Mouse (Mus musculus) cortical plate, adult 2 months (tissue): ENCODE measurements around the gene Phactr1. TPM values are rescaled to one million over a fixed set of nuclear protein-coding genes. Genes with fewer than 3 reads are reported as not detected.

Experiments
- H3K27ac ChIP-seq: fragments of 200-500 bp; 2 replicates; pipeline ENCODE4 v1.5.1; 2012; ENCODE audit warnings: low read length, control low read depth, inconsistent platforms; ENCODE audit not compliant: insufficient read depth
- H3K4me1 ChIP-seq: fragments of 200-500 bp; 2 replicates; pipeline ENCODE4 v1.6.1; 2011; ENCODE audit warnings: low read length; ENCODE audit not compliant: control insufficient read depth, insufficient read depth
- H3K4me3 ChIP-seq: fragments of 200-500 bp; 2 replicates; pipeline ENCODE4 v1.5.1; 2011; ENCODE audit warnings: mild to moderate bottlenecking, low read length, control low read depth; ENCODE audit not compliant: insufficient read depth
- CTCF ChIP-seq: fragments of 200-500 bp; IDR thresholded peaks from 2 replicates; pipeline ENCODE4 v1.5.1; 2011; ENCODE audit warnings: mild to moderate bottlenecking, control low read depth, low read length; ENCODE audit not compliant: insufficient read depth; ENCODE audit errors: extremely low read depth
- POLR2A ChIP-seq: fragments of 200-500 bp; IDR thresholded peaks from 2 replicates; pipeline ENCODE4 v1.6.1; 2011; ENCODE audit warnings: mild to moderate bottlenecking, low read length, control low read depth; ENCODE audit not compliant: insufficient read depth; ENCODE audit errors: extremely low read depth
- polyA plus RNA-seq: library from polyadenylated mRNA; depleted of rRNA; stranded (reverse); fragments of >200 nt; gene quantifications from 2 replicates; pipeline ENCODE4 v1.2.3, GENCODE M21; 2012

The Phactr1 gene
- polyA plus RNA-seq, 1 experiment: 206 TPM

DNA sequence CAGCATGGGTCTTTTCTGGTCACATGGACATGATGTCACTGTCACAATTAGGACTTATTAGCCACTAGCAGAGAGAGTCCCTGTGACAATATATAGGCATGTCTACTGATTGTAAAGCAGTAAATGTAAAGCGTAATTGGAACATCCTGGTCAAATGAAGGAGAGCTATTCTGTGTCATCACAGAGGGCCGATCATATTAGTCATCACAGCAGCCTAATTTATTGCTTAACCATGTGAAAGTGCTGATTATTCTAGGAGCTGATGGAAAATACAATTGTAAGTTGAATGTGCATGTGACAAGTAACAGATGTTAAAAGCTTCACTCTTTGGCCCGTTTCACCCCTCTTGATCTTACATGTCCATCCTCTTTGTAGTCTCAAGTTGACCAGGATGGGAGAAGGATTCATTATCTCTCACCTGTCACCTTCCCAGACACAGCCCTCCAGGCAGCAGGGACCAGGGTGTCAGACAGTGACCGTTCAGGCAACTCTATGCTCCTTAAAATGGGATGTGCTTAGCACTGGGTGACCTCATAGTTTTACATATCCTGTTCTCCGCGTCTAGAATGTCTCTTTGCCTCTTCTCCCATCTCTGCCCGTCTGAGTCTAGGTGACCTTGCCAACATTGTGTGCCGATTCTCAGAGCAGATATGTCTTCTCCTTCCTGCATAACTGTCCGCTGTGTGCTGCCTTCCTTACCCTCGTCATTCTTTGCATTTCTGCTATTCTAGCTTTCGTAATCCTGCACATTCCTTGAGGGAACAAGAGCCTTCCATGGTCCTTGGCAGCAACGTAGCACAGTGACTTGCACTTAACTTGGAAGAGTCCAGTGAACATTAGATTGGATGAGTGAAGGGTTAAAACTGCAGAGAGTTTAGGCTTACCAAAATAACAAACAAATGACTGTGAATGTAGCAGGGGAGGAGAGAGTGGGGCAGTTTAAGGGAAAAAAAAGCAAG, 209.4 kb downstream of the Phactr1 start:
- no peak overlapping the region for H3K27ac ChIP-seq
- TF ChIP-seq CTCF: no peak
- TF ChIP-seq POLR2A: no peak
- peaks cover 18% of the 10 kb centered on the region for H3K4me1 ChIP-seq
- no peak overlapping the region for H3K4me3 ChIP-seq

DNA sequence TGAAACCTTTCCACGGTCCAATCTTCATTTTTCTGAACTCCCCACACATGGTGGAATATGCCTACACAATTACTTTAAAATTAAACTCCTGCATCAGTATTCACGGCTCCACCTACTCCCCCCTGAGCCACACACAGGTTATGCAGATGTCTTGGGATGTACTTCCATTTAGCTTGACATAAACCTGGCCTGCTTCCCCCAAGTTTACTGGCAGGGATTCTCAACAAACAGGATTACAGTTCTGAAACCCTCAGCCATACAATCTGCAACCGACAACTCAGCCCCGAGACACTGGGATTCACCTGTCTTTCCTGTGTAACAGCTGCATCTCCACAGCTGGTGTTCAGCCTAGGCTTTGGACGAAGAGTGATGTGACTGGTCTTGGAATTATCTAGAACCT, 210.2 kb downstream of the Phactr1 start:
- H3K4me3 ChIP-seq: no peak overlapping the region
- TF ChIP-seq CTCF: no peak
- no peak for TF ChIP-seq POLR2A
- H3K27ac ChIP-seq: no peak overlapping the region
- H3K4me1 ChIP-seq: peaks cover 20% of the 10 kb centered on the region

DNA sequence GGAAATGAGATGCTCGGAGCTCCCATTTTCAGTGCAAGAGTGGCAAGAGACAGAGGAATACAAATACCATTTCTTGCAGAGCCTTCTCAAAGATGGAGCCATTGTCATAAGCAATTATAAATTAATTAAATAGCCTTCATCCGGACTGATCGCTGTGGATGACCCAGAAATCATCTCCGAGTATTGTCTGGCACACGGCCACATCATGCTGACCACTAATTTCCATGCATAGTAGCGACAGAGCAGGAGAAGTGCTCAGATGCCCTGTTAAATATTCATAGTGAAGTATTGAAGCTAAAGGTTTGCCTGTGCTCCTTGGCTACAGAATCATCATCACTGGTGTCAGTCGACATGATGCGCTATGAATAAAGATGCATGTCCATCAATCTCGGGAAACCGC, 213.6 kb downstream of the Phactr1 start:
- Histone ChIP-seq H3K27ac (no peak overlapping the region), H3K4me3 (no peak overlapping the region), H3K4me1 (peaks cover 13% of the 10 kb centered on the region)
- TF ChIP-seq CTCF (no peak), POLR2A (no peak)

DNA sequence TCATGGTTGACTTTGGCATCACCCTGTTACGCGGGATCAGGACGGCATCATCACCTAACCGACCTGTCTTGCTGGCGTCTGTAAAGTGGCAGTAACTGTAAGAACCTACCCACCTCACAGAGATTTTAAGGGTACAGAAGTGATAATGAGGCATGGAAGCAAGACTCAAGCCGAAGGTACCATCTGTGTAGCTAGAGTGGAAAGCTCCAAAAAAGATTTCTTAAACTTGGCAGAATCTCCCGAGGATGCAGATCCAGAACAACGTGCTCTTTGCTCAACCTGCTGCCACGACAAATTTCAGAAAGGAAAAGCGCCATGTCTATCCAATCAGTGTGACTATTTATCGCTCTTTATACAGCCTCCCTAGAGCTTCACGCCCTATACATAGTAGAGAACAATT, 214.2 kb downstream of the Phactr1 start:
- Histone ChIP-seq H3K4me3 (no peak overlapping the region), H3K27ac (no peak overlapping the region), H3K4me1 (peaks cover 13% of the 10 kb centered on the region)
- TF ChIP-seq CTCF (no peak), POLR2A (no peak)

DNA sequence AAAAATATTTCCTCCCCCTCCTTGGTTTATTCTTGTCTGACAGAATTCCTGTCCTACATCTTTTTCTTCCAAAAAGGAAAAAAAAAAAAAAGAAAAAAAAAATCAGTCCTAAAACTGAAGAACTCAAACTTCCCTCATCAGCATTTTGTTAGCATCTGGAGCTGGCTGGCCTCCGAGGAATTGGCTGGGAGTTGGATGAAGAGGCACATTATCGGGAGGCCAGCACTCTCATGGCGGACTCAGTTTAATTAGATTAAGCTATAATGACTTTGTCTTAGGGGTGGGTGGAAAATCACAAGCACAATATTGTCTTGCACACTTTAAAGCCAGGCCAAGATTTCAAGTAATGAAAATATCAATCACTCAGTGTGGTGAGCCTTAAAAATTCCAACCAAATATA, 215.6 kb downstream of the Phactr1 start:
- Histone ChIP-seq H3K4me3 (no peak overlapping the region), H3K27ac (no peak overlapping the region), H3K4me1 (peaks cover 9% of the 10 kb centered on the region)
- TF ChIP-seq POLR2A (no peak), CTCF (no peak)

DNA sequence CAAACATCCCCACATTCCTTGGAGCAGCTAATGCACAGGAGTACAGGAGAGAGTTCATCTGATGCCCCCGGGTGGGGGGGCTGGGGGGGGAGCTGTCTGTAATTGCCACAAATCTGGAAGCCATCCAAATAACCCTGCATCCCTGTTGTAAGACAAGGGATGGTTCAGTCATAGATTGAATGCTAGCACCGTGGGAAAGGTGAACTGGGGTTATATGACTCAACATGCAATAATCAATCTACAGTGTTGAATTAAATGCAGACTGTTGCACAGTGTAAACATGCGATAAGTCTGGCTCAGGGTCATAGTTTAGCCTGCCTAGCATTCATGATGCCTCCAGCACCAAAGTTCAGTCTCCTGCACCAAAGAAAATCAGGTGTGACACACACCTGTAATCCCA, 219.2 kb downstream of the Phactr1 start:
- no peak overlapping the region for H3K27ac ChIP-seq
- no peak overlapping the region for H3K4me3 ChIP-seq
- TF ChIP-seq CTCF: no peak
- TF ChIP-seq POLR2A: no peak
- H3K4me1 ChIP-seq: peaks cover 12% of the 10 kb centered on the region

DNA sequence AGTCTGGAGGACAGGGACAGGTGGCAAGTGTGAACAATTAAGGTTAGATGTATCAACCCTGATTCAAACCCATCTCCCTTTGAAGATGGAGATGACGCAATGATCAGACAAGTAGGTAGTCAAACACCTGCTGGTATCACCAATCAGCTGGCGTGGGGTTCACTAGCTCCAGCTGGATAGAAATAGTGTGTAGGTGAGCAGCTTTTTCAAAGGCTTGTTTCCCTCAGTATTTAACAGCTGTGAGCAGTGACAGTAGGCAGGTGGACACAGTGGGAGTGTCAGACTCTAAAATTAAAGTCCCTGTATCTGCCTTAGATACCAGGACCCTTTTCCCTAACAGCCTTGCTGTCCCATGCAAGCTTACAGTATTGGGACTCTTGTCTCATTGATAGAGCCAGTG, 221.4 kb downstream of the Phactr1 start:
- H3K27ac ChIP-seq: no peak overlapping the region; the same call in 1 of the 2 replicates
- H3K4me3 ChIP-seq: no peak overlapping the region
- TF ChIP-seq CTCF: no peak
- TF ChIP-seq POLR2A: no peak
- peaks cover 6% of the 10 kb centered on the region; the same call in 1 of the 2 replicates for H3K4me1 ChIP-seq

DNA sequence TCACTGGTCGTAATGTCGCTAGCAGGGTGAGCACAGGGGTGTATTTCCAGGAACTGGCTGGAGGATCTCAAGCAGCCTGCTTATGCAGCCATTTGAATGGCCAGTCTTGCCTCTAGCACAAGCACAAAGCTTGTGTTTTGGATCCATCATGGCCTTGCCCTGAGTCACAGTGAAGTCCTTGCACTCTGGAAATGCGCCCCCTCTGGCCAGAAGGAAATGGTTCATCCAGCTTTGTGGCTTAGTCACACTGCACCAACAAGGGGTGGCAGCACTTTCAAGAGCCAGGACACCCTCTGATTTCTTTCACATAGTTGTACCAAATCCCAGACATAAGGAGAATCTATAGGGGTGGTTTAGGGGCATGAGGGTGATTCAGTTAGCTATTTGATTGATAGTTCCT, 222.4 kb downstream of the Phactr1 start:
- TF ChIP-seq CTCF (no peak), POLR2A (no peak)
- H3K4me1 ChIP-seq: peaks cover 6% of the 10 kb centered on the region; the same call in 1 of the 2 replicates

DNA sequence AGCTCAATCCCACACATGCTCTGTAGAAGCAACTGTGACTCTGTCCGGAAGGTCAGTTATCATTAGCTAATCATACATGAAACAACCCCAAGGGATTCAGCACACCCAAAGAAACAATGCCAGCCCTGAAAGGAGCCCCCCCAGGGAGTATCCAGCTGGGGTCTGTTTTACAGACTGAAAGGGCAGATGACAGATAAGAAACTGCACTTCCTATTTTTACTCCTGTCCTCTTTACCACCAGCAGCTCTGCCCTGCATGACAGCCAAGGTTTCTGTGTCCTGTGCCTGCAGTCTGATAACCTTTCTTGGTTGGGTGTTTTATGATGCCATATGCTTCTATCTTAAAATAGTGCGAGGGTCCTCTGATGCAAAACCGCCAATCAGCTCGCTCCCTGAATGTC, 225.4 kb downstream of the Phactr1 start:
- no peak for TF ChIP-seq CTCF
- TF ChIP-seq POLR2A: no peak
- H3K4me1 ChIP-seq: peaks cover 6% of the 10 kb centered on the region
- no peak overlapping the region for H3K4me3 ChIP-seq
- no peak overlapping the region for H3K27ac ChIP-seq

More for the DNA sequence above, 222.4 kb downstream of the Phactr1 start:
- Histone ChIP-seq H3K4me3 (no peak overlapping the region), H3K27ac (no peak overlapping the region)

DNA sequence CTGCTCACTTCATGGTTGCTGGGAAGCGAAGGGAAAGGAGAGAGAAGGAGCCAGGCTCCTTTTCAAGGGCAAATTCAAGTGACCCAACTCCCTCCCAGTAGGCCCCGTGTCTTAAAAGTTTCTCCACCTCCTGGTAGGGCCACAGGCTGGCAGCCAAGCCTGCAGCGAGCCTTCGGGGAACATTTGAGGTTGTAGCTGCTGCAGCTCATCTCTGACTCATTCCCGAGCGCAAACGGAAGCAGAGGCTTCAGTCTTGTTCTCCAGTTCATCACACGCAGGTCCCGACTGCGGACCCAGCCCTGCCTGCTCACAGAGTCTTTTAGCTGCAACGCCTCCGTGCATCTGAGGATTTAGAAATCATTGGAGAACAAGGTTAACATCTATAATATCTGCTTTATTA, 226.6 kb downstream of the Phactr1 start:
- TF ChIP-seq POLR2A (no peak), CTCF (no peak)
- no peak overlapping the region for H3K4me3 ChIP-seq
- H3K4me1 ChIP-seq: peaks cover 3% of the 10 kb centered on the region
- H3K27ac ChIP-seq: no peak overlapping the region
